Mouse (Mus musculus) frontal cortex, postnatal 10 days (tissue): ENCODE measurements around the gene Hist1h2ai.
"Not testable (repeated sequence)": the region's sequence is repeated elsewhere in the genome, so short reads cannot be mapped to it uniquely, and the experiment has no call there.

ENCODE experiments used
- DNase-seq, 2 experiments: peaks; one replicate each; pipeline ENCODE4 v3.0.0; 2022; ENCODE audit warnings: low spot score in 2 of 2, mixed read lengths in 1 of 2

Gene Hist1h2ai

DNA sequence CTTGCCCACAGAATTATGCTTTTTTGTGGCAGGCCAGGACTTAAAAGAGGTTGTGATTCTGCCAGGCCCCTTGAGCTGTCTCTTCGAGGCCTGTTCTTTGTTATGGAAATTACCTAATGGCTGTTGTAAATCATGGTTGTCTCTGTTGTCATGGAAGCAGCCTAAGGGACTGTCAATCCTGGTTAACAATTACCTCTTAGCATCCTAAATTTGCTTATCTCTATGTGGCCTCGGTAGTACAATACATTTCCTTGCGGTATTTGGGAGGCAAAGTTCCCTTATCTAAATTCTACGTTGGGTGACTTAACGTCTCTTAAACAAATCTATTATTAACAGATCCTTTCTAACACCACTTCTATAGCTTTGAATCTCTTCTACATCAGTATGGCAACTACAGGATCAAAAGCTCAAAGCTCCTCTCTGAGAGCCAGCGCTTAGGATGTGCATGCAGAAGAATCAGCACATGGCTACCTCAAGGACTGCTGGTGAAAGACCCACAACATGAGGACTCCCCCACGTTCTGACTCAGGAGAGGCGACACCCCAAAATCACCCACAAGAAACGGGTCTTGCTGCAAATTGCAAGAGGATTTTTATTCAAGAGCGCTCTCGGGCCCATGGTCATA lies 11.8 kb downstream of the Hist1h2ai start:
- DNase-seq = no peak

DNA sequence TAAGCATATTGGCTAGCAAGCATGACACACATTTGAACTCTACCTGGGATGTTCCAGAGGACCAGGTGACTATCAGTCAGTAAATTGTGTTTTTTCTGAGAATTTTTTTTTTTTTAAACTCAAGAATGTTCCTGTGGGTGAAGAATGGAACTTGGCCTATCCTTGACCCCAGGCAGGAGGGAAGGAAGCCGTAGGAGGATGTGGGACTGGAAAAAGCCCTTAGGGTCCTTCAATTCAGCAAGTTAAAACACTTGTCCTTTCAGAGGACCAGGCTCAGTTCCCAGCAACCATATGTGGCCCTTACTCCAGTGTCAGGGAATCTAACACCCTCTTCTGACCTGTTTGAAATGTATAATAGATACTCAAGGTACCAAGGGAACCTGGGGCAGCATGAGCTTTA lies 13.3 kb downstream of the Hist1h2ai start:
- no peak for DNase-seq

DNA sequence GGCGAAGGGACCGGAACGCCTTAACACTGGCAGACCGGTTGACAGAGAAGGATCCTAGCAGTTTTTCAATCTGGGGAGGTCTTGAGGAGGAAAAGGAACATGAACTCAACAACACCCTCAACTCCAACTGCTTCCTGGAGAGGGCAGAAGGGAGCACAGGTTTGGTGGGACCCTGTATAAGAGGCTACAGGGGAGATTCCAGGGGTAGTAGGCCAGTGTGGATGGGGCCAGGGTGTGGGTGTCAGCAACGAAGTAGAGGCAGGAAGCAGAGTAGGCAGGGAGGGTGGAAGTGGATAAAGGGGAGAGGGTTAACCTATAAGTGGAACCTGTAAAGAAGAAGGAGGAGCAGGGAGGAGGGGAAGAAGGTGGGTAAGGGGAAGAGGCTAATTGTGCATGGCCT lies 17.2 kb downstream of the Hist1h2ai start:
- no peak for DNase-seq

DNA sequence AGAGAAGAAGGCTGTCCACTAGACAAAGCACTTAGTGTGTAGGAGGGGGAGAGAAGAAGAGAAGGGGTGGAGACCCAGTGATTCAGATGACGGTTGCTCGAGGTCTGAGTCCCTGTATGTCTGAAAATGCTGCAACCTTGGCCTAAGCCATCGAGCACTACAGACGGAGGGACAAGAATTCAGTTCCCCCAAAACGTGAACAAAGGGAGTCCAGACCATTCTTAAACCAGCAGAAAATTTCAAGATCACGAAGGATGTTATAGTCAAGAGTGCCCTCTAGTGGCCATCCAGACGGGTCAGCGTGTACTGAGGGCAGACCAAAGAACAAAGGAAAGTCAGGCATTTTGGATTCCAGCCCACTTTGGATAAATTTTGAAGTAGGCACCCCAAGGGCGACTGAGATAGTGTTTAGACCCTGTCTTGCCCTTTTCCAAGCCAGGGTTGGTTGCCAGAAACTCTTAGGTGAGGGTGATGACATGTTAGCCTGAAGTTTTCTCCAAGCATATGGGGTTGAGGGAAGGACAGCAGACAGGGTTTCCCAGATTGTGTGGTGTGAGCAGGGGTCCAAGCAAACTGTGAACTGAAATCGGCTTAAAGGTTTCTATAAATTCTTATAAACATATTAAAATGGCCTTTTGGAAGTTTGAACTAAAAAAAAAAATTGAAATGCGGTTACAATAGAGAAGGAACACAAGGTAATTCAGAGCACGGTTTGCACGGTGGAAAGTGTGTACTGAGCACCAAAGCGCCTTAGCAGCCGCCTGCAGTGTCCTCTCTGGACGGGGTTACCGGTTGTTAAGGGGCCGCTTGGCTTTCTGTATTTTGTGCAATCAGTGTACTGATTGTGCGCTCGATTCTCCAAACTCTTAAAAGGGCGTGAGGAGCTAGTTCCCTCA lies 18.0 kb downstream of the Hist1h2ai start:
- DNase-seq = peak; percentile 63 to 67

DNA sequence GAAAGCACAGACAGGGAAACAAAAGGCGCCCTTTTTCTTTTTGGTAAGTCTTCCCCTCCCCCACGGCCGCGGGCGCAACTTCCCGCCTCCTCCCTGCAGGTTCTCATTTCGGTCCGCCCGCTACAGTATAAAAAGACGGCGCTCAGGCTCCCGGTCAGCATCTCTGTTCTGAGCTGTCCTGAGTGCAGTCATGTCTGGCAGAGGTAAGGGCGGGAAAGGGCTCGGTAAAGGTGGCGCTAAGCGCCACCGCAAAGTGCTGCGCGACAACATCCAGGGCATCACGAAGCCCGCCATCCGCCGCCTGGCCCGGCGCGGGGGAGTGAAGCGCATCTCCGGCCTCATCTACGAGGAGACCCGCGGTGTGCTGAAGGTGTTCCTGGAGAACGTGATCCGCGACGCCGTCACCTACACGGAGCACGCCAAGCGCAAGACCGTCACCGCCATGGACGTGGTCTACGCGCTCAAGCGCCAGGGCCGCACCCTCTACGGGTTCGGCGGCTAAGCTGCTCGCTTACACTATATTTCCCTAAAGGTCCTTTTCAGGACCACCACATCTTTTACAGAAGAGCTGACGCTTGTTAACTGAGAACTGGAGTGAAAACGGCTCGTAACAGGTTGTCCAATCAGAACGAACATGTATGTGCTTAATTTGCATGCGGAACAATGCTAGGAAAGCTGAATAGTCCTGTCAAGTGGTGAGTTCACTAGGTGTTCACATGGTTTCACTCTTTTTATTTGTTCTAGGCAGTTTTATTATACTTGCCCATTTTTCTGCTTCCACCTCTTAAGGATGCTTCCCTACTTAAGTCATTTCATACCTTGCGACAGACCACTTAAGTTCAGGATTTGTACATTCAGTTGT lies 18.9 kb downstream of the Hist1h2ai start, which contains the start of gene Hist1h4j:
Hist1h4j (plus strand) TSS at position 159 of the 862 bp plus-strand sequence.
- DNase-seq = peak; percentile 58 to 73

DNA sequence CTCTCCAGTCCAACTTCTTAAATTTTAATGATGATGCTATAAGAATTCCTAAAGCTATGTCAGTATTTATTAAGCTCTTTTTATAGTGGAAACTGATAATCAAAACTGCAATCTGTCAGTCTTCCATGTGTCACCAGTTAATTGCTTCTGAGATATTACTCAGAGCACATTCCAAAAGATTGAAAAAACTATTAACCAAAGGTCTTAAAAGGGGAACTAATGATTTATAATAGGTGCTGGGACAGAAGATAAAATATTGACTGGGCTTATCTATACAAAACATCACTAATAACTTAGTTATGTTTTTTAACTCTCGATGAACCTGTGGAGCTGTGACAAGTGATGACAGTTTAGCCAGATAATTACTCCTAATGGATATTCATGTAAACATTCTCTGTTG lies 28.8 kb downstream of the Hist1h2ai start:
- no peak for DNase-seq

DNA sequence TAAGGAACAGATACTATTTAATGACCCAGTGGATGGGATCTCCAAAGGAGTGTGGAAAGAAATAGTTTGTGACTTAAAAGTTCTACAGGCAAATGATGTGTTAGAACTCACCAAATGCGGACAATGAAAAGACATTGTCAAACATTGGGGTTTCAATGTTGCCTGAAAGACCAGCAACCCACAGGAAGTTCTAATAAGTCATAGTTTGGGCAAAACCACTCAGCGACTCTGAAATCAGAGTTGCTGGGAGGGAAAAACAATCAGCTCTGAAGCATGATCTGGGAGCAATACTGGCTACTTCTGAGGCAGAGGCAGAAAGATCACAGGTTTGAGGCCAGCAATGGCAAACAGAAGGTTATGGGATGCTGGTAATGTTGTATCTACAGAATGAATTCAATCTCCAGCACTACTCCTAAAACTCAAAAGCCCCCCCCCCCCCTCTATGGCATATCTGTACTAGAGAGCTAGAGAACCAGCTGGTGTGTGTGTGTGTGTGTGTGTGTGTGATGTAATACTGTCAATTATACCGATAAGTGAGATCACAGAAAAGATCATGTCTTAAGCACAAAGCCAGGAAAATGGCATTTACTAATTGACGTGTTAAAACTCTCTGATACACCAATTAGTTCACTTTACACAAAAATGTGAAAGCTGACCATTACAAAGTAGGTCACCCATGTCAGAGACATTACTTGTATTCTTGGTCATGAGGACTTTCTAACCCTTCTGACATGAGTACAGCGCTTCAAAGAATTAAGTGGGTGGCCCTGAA lies 33.4 kb downstream of the Hist1h2ai start:
- no peak for DNase-seq

DNA sequence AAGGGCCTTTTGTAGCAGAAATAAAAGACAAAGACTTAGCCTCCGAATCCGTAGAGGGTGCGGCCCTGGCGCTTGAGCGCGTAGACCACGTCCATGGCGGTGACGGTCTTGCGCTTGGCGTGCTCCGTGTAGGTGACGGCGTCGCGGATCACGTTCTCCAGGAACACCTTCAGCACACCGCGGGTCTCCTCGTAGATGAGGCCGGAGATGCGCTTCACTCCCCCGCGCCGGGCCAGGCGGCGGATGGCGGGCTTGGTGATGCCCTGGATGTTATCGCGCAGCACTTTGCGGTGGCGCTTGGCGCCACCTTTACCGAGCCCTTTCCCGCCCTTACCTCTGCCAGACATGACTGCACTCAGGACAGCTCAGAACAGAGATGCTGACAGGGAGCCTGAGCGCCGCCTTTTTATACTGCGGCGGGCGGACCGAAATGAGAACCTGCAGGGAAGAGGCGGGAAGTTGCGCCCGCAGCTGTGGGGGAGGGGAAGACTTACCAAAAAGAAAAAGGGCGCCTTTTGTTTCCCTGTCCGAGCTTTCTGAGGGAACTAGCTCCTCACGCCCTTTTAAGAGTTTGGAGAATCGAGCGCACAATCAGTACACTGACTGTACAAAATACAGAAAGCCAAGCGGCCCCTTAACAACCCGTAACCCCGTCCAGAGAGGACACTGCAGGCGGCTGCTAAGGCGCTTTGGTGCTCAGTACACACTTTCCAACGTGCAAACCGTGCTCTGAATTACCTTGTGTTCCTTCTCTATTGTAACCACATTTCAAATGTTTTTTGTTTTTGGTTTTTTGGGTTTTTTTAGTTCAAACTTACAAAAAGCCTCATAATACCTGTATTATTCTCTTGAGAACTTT lies 34.2 kb downstream of the Hist1h2ai start, which contains the start of gene Hist1h4k:
Hist1h4k (minus strand) TSS at position 347 of the 859 bp plus-strand sequence.
- DNase-seq = peak; percentile 84 to 90

DNA sequence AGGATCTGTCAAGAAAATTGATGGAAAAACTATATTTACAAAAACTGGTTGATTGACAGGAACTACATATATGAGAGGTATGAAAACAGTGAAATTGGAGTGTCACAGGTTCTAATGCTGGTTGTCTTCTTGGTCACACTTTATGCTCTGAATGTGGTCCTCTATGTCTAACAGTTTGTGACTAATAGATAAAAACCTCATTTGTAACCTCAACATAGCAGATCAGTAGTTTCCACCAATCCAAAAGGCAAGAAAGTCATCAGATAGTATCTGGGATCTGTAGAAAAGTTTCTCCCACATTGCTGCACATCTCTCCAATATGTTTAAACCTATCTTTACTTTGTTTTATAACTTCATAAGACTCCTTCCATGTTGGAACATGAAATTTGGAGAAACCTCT lies 35.2 kb downstream of the Hist1h2ai start:
- no peak for DNase-seq

DNA sequence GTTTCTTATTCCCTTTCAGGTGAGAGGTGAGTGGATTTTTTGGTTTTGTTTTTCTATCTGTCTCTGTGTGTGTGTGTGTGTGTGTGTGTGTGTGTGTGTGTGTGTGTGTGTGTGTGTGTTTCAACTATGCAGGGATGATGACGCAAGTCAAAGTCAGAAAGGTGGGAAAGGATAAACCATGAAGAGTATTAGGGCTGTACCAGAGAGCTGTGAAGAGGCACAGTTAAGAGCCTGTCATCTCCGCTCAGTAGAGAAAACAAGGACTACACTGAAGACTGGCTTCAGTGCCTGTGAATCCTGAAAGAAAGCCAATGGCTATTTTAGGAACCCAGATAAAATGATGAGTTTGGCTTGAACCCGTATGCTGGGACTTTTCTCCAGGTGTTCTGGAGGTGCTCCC lies 35.6 kb downstream of the Hist1h2ai start:
- no peak for DNase-seq

DNA sequence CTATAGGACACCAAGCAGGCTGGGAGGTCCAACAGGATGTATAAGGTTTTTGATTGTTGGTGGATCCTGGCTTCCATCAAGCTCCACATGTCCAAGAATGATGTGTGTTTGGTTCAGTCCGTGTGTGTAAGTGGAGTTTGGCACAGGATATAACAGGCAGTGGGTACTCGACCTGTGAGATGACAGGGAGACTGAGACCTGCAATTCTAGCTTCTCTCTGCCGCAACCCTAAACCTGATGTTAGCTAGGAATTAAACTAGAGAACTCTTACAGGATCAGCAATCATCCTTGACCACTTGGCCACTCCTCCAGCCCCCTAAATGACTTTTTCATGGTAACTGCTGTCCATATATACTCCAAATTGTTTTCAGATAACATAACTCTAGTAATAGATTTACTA lies 36.1 kb downstream of the Hist1h2ai start:
- no peak for DNase-seq

DNA sequence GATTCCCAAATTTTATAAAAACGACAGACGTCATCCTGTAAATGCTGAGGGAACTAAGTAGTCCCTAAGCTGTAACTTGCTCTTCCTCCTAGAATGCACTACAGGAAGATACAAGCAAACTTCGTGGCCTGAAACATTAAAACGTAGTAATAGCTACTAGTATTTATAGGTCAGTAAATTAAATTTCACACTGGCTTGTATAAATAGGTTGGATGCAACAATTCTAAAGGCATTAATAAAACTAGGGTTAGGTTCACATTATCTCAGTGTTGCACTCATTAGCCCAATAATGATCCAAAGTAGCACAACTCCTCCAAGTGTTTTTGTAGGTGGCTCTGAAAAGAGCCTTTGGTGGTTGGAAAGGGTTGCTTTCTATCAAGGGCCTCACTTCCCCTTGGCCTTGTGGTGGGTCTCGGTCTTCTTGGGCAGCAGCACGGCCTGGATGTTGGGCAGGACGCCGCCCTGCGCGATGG lies 36.9 kb downstream of the Hist1h2ai start:
- no peak for DNase-seq

DNA sequence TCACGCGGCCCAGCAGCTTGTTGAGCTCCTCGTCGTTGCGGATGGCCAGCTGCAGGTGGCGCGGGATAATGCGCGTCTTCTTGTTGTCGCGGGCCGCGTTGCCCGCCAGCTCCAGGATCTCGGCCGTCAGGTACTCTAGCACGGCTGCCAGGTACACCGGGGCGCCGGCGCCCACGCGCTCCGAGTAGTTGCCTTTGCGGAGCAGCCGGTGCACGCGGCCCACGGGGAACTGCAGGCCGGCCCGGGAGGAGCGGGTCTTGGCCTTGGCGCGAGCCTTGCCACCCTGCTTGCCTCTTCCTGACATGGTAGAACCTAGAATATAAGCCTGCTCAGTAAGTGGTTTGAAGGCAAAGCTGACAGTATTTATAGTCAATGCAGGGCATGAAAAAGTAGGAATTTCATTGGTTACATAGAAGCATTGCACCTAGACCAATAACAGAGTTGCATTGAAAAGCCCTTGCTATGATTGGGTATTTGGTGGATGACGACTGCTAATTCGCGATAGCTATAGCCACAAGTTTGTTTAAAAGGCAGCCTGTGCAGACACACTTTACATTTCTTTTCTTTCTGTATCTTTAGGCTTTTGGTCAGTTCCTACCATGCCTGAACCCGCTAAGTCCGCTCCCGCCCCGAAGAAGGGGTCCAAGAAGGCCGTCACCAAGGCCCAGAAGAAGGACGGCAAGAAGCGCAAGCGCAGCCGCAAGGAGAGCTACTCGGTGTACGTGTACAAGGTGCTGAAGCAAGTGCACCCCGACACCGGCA lies 37.5 kb downstream of the Hist1h2ai start, which contains the start of the genes Hist1h2ak and Hist1h2bn:
Hist1h2ak (minus strand) TSS at position 304 of the 762 bp plus-strand sequence.
Hist1h2bn (plus strand) TSS at position 600 of the 762 bp plus-strand sequence.
- DNase-seq = peak; percentile 52 to 71

DNA sequence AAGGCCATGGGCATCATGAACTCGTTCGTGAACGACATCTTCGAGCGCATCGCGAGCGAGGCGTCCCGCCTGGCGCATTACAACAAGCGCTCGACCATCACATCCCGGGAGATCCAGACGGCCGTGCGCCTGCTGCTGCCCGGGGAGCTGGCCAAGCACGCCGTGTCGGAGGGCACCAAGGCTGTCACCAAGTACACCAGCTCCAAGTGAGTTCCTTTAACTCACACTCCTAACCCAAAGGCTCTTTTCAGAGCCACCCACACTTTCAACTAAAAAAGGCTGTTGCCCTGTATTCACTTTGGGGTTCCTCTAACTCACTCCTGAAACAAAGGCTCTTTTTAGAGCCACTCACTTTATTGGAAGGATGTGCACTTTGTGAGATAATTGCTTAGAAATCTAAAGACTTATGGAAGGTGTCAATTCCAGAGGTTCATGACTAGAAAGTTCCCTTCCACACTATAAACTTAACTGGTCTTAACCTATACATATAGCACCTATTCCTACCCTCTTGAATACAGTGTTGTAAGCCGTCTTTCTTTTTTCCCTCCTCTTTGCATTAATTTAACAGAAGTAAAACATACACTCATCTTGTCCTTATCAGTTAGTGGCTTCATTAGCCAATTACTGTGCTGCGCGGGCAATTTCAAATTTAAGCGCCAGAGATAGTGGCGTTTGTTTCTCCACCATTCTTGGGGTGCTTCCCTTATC lies 38.2 kb downstream of the Hist1h2ai start:
- DNase-seq = not testable (repeated sequence)

DNA sequence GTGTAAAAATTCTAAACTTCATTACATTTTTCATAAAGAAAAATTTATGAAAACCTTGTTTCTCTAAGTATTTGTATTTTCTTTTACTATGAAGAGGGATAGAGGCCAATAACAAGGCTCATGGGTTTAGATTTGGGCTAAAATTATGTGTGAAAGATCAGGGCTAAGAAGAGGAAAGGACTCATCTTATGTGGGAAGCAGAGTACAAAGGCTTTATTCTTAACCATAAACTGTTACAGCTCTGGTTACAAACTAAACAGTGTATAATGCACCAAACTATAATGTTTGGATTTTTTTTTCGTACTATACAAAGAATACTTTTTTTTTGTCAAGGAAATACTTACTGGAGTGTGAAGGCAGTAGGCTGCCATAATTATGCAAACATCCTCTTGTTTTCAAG lies 39.5 kb downstream of the Hist1h2ai start:
- no peak for DNase-seq
